In genomic region chr8:41964088-41964487, GRCm38 (mm10) we compare ENCODE assay signal across 21 mouse cellular contexts.
DNase-seq lines count a peak whose midpoint lies in the region; TF ChIP-seq lines count a peak whose summit lies in the region.
"Had no signal": no experiment of that assay in that cellular context is flagged by ENCODE, and none has a peak within 500 bp of the region (broad histone marks: within the 10 kb centered on the region; RNA-seq: fewer than 3 reads in every experiment).

No protein-coding gene starts in this region.

- intact Hi-C loops in left cerebral cortex, adult 2 months (cut with DNase I): loop anchor here (2.0 to 10.0 kb wide), 3 partner anchors 25 to 209 kb away; no protein-coding TSS in a partner anchor
- intact Hi-C loops in left cerebral cortex, postnatal 36 days (cut with DNase I): no loop called here

- peak; percentile 22 to 65 for DNase-seq in frontal cortex, adult 2 months (ENCODE audit: extremely low spot score in 1 of 2, low spot score in 1 of 2)
- DNase-seq in frontal cortex, postnatal 14 days (ENCODE audit: low spot score in 2 of 2): no peak
- DNase-seq in left cerebral cortex, adult 2 months (ENCODE audit: extremely low spot score in 1 of 2, low spot score in 2 of 2): no peak
- no peak for DNase-seq in left cerebral cortex, postnatal 36 days (ENCODE audit: low spot score in 2 of 2)
- peak; percentile 72 for DNase-seq in brain, adult 2 months (ENCODE audit: low read depth, low spot score)
- peak; percentile 58 for DNase-seq in telencephalon, adult 2 months (ENCODE audit: low read depth, low spot score)
- DNase-seq in embryo, embryonic 9.5 days (ENCODE audit: extremely low spot score): no peak
- DNase-seq: adrenal gland, adult 2 months; adrenal gland, postnatal 25 days; cerebellum, adult 2 months; cerebellum, postnatal 10 days; embryo, embryonic 11 days; gastrocnemius, postnatal 10 days; heart, adult 18-20 months; heart, postnatal 14 days had no signal

- H3K4me3 ChIP-seq in left cerebral cortex, adult 2 months: no peak overlapping the region
- H3K4me3 ChIP-seq: embryonic facial prominence, embryonic 12.5 days; forebrain, embryonic 12.5 days; heart, embryonic 10.5 days; heart, embryonic 15.5 days; hindbrain, embryonic 13.5 days had no signal

- TF ChIP-seq CTCF in left cerebral cortex, adult 2 months (IDR thresholded peaks at IDR 0.05): no peak

- peak overlapping the region; percentile 76 for H3K27ac ChIP-seq in left cerebral cortex, adult 2 months
- H3K27ac ChIP-seq: embryonic facial prominence, embryonic 12.5 days; forebrain, embryonic 12.5 days; heart, embryonic 10.5 days; heart, embryonic 15.5 days; hindbrain, embryonic 13.5 days; hindbrain, postnatal 0 days had no signal

Comparison
In these comparisons a context has a peak if more than half of its experiments do, and no peak if none do; other contexts are left out.
1. DNase-seq: peak in frontal cortex, adult 2 months (2 of 2), brain, adult 2 months (single experiment) and telencephalon, adult 2 months (single experiment); none in frontal cortex, postnatal 14 days (0 of 2), left cerebral cortex, adult 2 months (0 of 2), left cerebral cortex, postnatal 36 days (0 of 2) and embryo, embryonic 9.5 days (single experiment).